Mouse (Mus musculus): ENCODE measurements around the gene Abcf3. TPM values are rescaled to one million over a fixed set of nuclear protein-coding genes. Genes with fewer than 3 reads are reported as not detected.

Abcf3 gene
- polyA plus RNA-seq, 1 experiment = 50.2 TPM

GRCm38 (mm10) chr16:20534617-20535295 lies 13.6 kb upstream of the Abcf3 start:
- H3K4me2 ChIP-seq (ENCODE audit: low read depth) = no peak overlapping the region
- peaks cover 16% of the 10 kb centered on the region for H3K36me3 ChIP-seq (ENCODE audit: control insufficient read depth, insufficient read depth)
- peaks cover 35% of the 10 kb centered on the region for H3K79me2 ChIP-seq (ENCODE audit: control insufficient read depth, insufficient read depth)
- TF ChIP-seq E2F4 (IDR thresholded peaks at IDR 0.05; ENCODE audit: insufficient read depth) (no peak), POLR2AphosphoS2 (IDR thresholded peaks at IDR 0.05; ENCODE audit: insufficient read length, low read depth) (no peak), MYOD1 (IDR thresholded peaks at IDR 0.05; ENCODE audit: control insufficient read depth in 1 of 3, insufficient read length in 2 of 3, low read depth in 2 of 3) (no peak), TCF3 (IDR thresholded peaks at IDR 0.05; ENCODE audit: insufficient read length, low read depth) (no peak), USF1 (IDR thresholded peaks at IDR 0.05; ENCODE audit: low read depth) (no peak), SRF (IDR thresholded peaks at IDR 0.05; ENCODE audit: control insufficient read depth, insufficient read length, low read depth) (no peak), TCF12 (IDR thresholded peaks at IDR 0.05; ENCODE audit: insufficient read depth, poor library complexity, severe bottlenecking) (no peak), CEBPB (IDR thresholded peaks at IDR 0.05; ENCODE audit: insufficient read depth, poor library complexity, severe bottlenecking) (no peak), REST (IDR thresholded peaks at IDR 0.05; ENCODE audit: insufficient read depth, insufficient read length) (no peak), MYOG (IDR thresholded peaks at IDR 0.05; ENCODE audit: control insufficient read depth in 1 of 3, insufficient read depth in 1 of 3, insufficient read length in 2 of 3, low read depth in 2 of 3) (no peak), POLR2A (IDR thresholded peaks at IDR 0.05; ENCODE audit: insufficient read length, low read depth) (no peak), MAX (IDR thresholded peaks at IDR 0.05; ENCODE audit: low read depth) (no peak)
- H3ac ChIP-seq (ENCODE audit: control insufficient read depth, insufficient read length) = peak overlapping the region; percentile 36
- H3K27me3 ChIP-seq (ENCODE audit: control insufficient read depth, insufficient read depth, insufficient read length) = no peaks in the 10 kb centered on the region
- peak overlapping the region; percentile 89 for H3K4me3 ChIP-seq

DNA sequence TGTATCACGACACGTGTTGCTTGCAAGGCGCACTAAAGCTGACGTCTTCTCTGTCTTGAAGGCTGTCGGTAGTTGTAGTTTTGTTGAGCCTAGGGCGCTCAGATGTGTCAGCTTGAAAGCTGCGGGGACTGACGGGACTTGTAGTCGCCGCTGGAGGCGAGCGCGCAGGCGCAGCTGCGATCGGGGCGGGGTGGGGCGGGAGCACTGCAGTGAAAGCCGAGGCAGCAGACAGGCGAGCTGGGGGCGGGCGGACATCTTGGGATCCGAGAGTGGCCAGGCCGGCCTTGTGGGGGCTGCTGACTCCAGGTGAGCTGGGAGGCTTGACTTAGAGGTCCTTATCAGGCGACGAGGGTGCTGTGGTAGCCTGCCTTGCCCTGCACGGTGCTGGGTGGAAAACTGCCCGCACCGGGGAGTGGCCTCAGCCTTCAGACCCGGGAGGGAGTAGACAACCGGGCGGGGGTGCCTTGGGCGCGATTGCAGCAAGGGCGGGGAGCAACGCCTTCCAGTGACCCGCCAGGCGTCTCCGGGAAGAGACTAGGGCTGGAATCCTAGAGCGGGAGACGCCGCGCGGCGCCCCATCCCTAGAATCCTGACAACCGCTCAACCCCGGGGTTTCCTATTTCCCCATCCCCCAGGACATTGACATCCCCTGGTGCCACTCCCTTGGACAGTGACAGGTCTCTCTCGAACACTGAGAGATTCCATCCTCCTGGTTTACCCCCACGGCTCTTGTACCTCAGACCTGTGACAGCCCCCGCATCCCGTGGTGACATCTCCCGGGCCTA lies 12.9 kb upstream of the Abcf3 start, which contains the start of gene Ap2m1:
Ap2m1 (plus strand) TSS at position 183 of the 785 bp plus-strand sequence.
- peak within 1 kb of the TSS; percentile 36 for H3ac ChIP-seq (ENCODE audit: control insufficient read depth, insufficient read length)
- no peak for TF ChIP-seq REST (IDR thresholded peaks at IDR 0.05; ENCODE audit: insufficient read depth, insufficient read length)
- peak in 1 of 3 experiments; percentile 27 for TF ChIP-seq MYOG (IDR thresholded peaks at IDR 0.05; ENCODE audit: control insufficient read depth in 1 of 3, insufficient read depth in 1 of 3, insufficient read length in 2 of 3, low read depth in 2 of 3)
- no peak for TF ChIP-seq E2F4 (IDR thresholded peaks at IDR 0.05; ENCODE audit: insufficient read depth)
- no peak for TF ChIP-seq CEBPB (IDR thresholded peaks at IDR 0.05; ENCODE audit: insufficient read depth, poor library complexity, severe bottlenecking)
- no peak for TF ChIP-seq TCF12 (IDR thresholded peaks at IDR 0.05; ENCODE audit: insufficient read depth, poor library complexity, severe bottlenecking)
- TF ChIP-seq USF1 (IDR thresholded peaks at IDR 0.05; ENCODE audit: low read depth) = peak; percentile 100
- TF ChIP-seq POLR2AphosphoS2 (IDR thresholded peaks at IDR 0.05; ENCODE audit: insufficient read length, low read depth) = peak; percentile 92
- peak; percentile 94 for TF ChIP-seq MAX (IDR thresholded peaks at IDR 0.05; ENCODE audit: low read depth)
- peak; percentile 76 for TF ChIP-seq SRF (IDR thresholded peaks at IDR 0.05; ENCODE audit: control insufficient read depth, insufficient read length, low read depth)
- TF ChIP-seq TCF3 (IDR thresholded peaks at IDR 0.05; ENCODE audit: insufficient read length, low read depth) = no peak
- TF ChIP-seq MYOD1 (IDR thresholded peaks at IDR 0.05; ENCODE audit: control insufficient read depth in 1 of 3, insufficient read length in 2 of 3, low read depth in 2 of 3) = peak in 1 of 3 experiments; percentile 25
- TF ChIP-seq POLR2A (IDR thresholded peaks at IDR 0.05; ENCODE audit: insufficient read length, low read depth) = peak; percentile 87
- H3K36me3 ChIP-seq (ENCODE audit: control insufficient read depth, insufficient read depth) = peaks cover 20% of the 10 kb centered on the region
- H3K4me2 ChIP-seq (ENCODE audit: low read depth) = peak within 1 kb of the TSS; percentile 100
- peaks cover 35% of the 10 kb centered on the region for H3K79me2 ChIP-seq (ENCODE audit: control insufficient read depth, insufficient read depth)
- no peaks in the 10 kb centered on the region for H3K27me3 ChIP-seq (ENCODE audit: control insufficient read depth, insufficient read depth, insufficient read length)
- peak within 1 kb of the TSS; percentile 89 for H3K4me3 ChIP-seq

- H3K27me3 ChIP-seq (ENCODE audit: control insufficient read depth, insufficient read depth, insufficient read length) = no peaks in the 10 kb centered on the region
- peaks cover 35% of the 10 kb centered on the region for H3K79me2 ChIP-seq (ENCODE audit: control insufficient read depth, insufficient read depth)
- H3K4me2 ChIP-seq (ENCODE audit: low read depth) = peak overlapping the region; percentile 100
- H3K36me3 ChIP-seq (ENCODE audit: control insufficient read depth, insufficient read depth) = peaks cover 21% of the 10 kb centered on the region
- TF ChIP-seq MYOD1 (IDR thresholded peaks at IDR 0.05; ENCODE audit: control insufficient read depth in 1 of 3, insufficient read length in 2 of 3, low read depth in 2 of 3) = no peak
- no peak for TF ChIP-seq CEBPB (IDR thresholded peaks at IDR 0.05; ENCODE audit: insufficient read depth, poor library complexity, severe bottlenecking)
- TF ChIP-seq POLR2A (IDR thresholded peaks at IDR 0.05; ENCODE audit: insufficient read length, low read depth) = no peak
- TF ChIP-seq POLR2AphosphoS2 (IDR thresholded peaks at IDR 0.05; ENCODE audit: insufficient read length, low read depth) = no peak
- no peak for TF ChIP-seq TCF3 (IDR thresholded peaks at IDR 0.05; ENCODE audit: insufficient read length, low read depth)
- TF ChIP-seq MYOG (IDR thresholded peaks at IDR 0.05; ENCODE audit: control insufficient read depth in 1 of 3, insufficient read depth in 1 of 3, insufficient read length in 2 of 3, low read depth in 2 of 3) = no peak
- TF ChIP-seq USF1 (IDR thresholded peaks at IDR 0.05; ENCODE audit: low read depth) = no peak
- TF ChIP-seq E2F4 (IDR thresholded peaks at IDR 0.05; ENCODE audit: insufficient read depth) = no peak
- no peak for TF ChIP-seq MAX (IDR thresholded peaks at IDR 0.05; ENCODE audit: low read depth)
- TF ChIP-seq SRF (IDR thresholded peaks at IDR 0.05; ENCODE audit: control insufficient read depth, insufficient read length, low read depth) = no peak
- TF ChIP-seq REST (IDR thresholded peaks at IDR 0.05; ENCODE audit: insufficient read depth, insufficient read length) = no peak
- H3ac ChIP-seq (ENCODE audit: control insufficient read depth, insufficient read length) = peak overlapping the region; percentile 36
- H3K4me3 ChIP-seq = peak overlapping the region; percentile 89
These were observed 12.2 kb upstream of the Abcf3 start for GRCm38 (mm10) chr16:20536081-20536665.

DNA sequence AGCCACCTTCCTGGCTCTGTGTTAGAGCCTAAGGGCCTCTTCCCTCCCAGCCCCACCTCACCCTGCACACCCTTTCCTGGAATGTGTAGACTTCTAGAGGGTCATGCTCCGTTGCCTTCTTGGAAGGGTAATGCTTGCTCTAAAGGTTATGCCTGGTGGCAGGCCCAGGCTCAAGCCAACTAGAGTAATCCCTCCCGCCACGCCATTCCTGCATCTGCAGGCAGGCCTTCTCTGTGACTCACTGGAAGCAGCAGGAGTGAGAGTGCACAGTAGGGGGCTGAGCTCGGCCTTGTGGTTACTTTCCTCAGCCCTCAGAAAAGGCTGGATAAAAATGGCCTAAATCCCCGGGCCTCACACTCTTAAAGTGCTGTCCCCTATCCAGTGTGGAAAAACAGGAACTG lies 11.3 kb upstream of the Abcf3 start:
- Histone ChIP-seq H3K4me2 (ENCODE audit: low read depth) (peak overlapping the region; percentile 100), H3K27me3 (ENCODE audit: control insufficient read depth, insufficient read depth, insufficient read length) (no peaks in the 10 kb centered on the region), H3ac (ENCODE audit: control insufficient read depth, insufficient read length) (peak overlapping the region; percentile 9), H3K36me3 (ENCODE audit: control insufficient read depth, insufficient read depth) (peaks cover 21% of the 10 kb centered on the region), H3K79me2 (ENCODE audit: control insufficient read depth, insufficient read depth) (peaks cover 35% of the 10 kb centered on the region), H3K4me3 (peak overlapping the region; percentile 89)
- TF ChIP-seq MAX (IDR thresholded peaks at IDR 0.05; ENCODE audit: low read depth) (no peak), POLR2AphosphoS2 (IDR thresholded peaks at IDR 0.05; ENCODE audit: insufficient read length, low read depth) (no peak), MYOG (IDR thresholded peaks at IDR 0.05; ENCODE audit: control insufficient read depth in 1 of 3, insufficient read depth in 1 of 3, insufficient read length in 2 of 3, low read depth in 2 of 3) (peak in 1 of 3 experiments; percentile 15), CEBPB (IDR thresholded peaks at IDR 0.05; ENCODE audit: insufficient read depth, poor library complexity, severe bottlenecking) (no peak), MYOD1 (IDR thresholded peaks at IDR 0.05; ENCODE audit: control insufficient read depth in 1 of 3, insufficient read length in 2 of 3, low read depth in 2 of 3) (no peak), POLR2A (IDR thresholded peaks at IDR 0.05; ENCODE audit: insufficient read length, low read depth) (no peak), SRF (IDR thresholded peaks at IDR 0.05; ENCODE audit: control insufficient read depth, insufficient read length, low read depth) (no peak), USF1 (IDR thresholded peaks at IDR 0.05; ENCODE audit: low read depth) (no peak), REST (IDR thresholded peaks at IDR 0.05; ENCODE audit: insufficient read depth, insufficient read length) (no peak)
